Mouse (Mus musculus): ENCODE data around the gene Sgsm1.
"Not testable (repeated sequence)": the region's sequence is repeated elsewhere in the genome, so short reads cannot be mapped to it uniquely, and the experiment has no call there.

The Sgsm1 gene

GRCm38 (mm10) chr5:113310377-113311003 is at the start of gene Sgsm1:
TSS of gene Sgsm1 (minus strand) at chr5:113310786.
- DNase-seq: peak; percentile 89

GRCm38 (mm10) chr5:113358833-113359232 is 48.2 kb upstream of the Sgsm1 start:
- DNase-seq: no peak

- DNase-seq: no peak
Observed at GRCm38 (mm10) chr5:113357656-113358055, 47.1 kb upstream of the Sgsm1 start.

GRCm38 (mm10) chr5:113357186-113357585 is 46.6 kb upstream of the Sgsm1 start, which contains the start of gene Aym1:
TSS of gene Aym1 (plus strand) at chr5:113357294.
- no peak for DNase-seq

- DNase-seq: no peak
Observed at GRCm38 (mm10) chr5:113354311-113354710, 43.7 kb upstream of the Sgsm1 start.

GRCm38 (mm10) chr5:113352636-113353035 is 42.0 kb upstream of the Sgsm1 start:
- no peak for DNase-seq

- DNase-seq: no peak
Observed at GRCm38 (mm10) chr5:113351768-113352167, 41.2 kb upstream of the Sgsm1 start.

GRCm38 (mm10) chr5:113349810-113350209 is 39.2 kb upstream of the Sgsm1 start:
- no peak for DNase-seq

GRCm38 (mm10) chr5:113349226-113349625 is 38.6 kb upstream of the Sgsm1 start:
- no peak for DNase-seq

- no peak for DNase-seq
Observed at GRCm38 (mm10) chr5:113348597-113348996, 38.0 kb upstream of the Sgsm1 start.

- no peak for DNase-seq
Observed at GRCm38 (mm10) chr5:113347593-113347992, 37.0 kb upstream of the Sgsm1 start.

GRCm38 (mm10) chr5:113346651-113347050 is 36.1 kb upstream of the Sgsm1 start:
- DNase-seq: not testable (repeated sequence)

- DNase-seq: no peak
Observed at GRCm38 (mm10) chr5:113345781-113346180, 35.2 kb upstream of the Sgsm1 start.

GRCm38 (mm10) chr5:113344635-113345386 is 34.2 kb upstream of the Sgsm1 start:
- no peak for DNase-seq

GRCm38 (mm10) chr5:113336281-113336680 is 25.7 kb upstream of the Sgsm1 start:
- no peak for DNase-seq

GRCm38 (mm10) chr5:113335732-113336131 is 25.1 kb upstream of the Sgsm1 start:
- DNase-seq: no peak

- DNase-seq: no peak
Observed at GRCm38 (mm10) chr5:113334621-113335530, 24.3 kb upstream of the Sgsm1 start.

- DNase-seq: no peak
Observed at GRCm38 (mm10) chr5:113332899-113333298, 22.3 kb upstream of the Sgsm1 start.

- no peak for DNase-seq
Observed at GRCm38 (mm10) chr5:113332239-113332638, 21.7 kb upstream of the Sgsm1 start.

GRCm38 (mm10) chr5:113330202-113330601 is 19.6 kb upstream of the Sgsm1 start:
- DNase-seq: no peak

GRCm38 (mm10) chr5:113329463-113329862 is 18.9 kb upstream of the Sgsm1 start:
- no peak for DNase-seq

- no peak for DNase-seq
Observed at GRCm38 (mm10) chr5:113323784-113324638, 13.4 kb upstream of the Sgsm1 start.

Measured in cerebellum, adult 8-10 months (tissue).